Mouse (Mus musculus): ENCODE data around the gene Sectm1a.

- TF ChIP-seq CTCF (conservative IDR thresholded peaks at IDR 0.05; ENCODE audit: insufficient read depth, insufficient read length, low read depth, low read length) (no peak), POLR2A (IDR thresholded peaks at IDR 0.05; ENCODE audit: low read depth, low read length) (no peak)
These were observed 40.1 kb upstream of the Sectm1a start for GRCm38 (mm10) chr11:121121151-121121550.
